Comparison of ENCODE assay signal across 25 mouse cellular contexts in the genomic region with DNA sequence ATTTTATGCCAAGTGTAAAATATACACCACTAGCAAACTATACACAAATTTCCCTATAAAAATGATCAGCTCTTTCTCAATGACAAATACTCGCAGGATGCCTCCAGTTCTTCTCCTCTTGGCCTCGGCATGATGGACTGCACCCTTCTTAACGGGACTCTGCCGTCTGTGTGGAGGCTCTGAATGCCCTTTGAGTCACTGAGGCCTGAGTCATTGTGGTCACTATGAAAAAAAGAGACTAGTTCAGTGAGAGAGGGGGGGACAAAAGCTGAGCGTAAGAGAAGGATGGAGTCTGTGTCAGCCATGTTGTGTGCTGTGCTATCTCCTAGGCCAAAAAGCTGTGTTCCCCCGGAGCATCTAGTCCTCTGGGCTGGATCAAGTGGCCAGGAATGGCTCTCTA. TPM values are rescaled to one million over a fixed set of nuclear protein-coding genes. Genes with fewer than 3 reads are reported as not detected.
DNase-seq lines count a peak whose midpoint lies in the region; ATAC-seq and TF ChIP-seq lines count a peak whose summit lies in the region.
"Had no signal": no experiment of that assay in that cellular context is flagged by ENCODE, and none has a peak within 500 bp of the region (broad histone marks: within the 10 kb centered on the region; RNA-seq: fewer than 3 reads in every experiment).

No protein-coding gene starts in this region.

- H3K79me2 ChIP-seq in C2C12 (ENCODE audit: control insufficient read depth, insufficient read depth), result peaks cover 65% of the 10 kb centered on the region

- intact Hi-C loops in left cerebral cortex, postnatal 36 days (cut with DNase I), result no loop called here

- H3K36me3 ChIP-seq in C2C12 (ENCODE audit: control insufficient read depth, insufficient read depth), result peaks cover 5% of the 10 kb centered on the region
- H3K36me3 ChIP-seq: embryonic facial prominence, embryonic 15.5 days; forebrain, embryonic 10.5 days; heart, embryonic 13.5 days; hindbrain, embryonic 12.5 days had no signal

- no peak for TF ChIP-seq CTCF in C2C12 (IDR thresholded peaks at IDR 0.05; ENCODE audit: control insufficient read depth, insufficient read depth, insufficient read length)

- no peak overlapping the region for H3ac ChIP-seq in C2C12 (ENCODE audit: control insufficient read depth, insufficient read length, low read depth)

- DNase-seq in adrenal gland, adult 2 months, result peak; percentile 73
- no peak for DNase-seq in adrenal gland, postnatal 4 days (ENCODE audit: low spot score in 2 of 2)
- peak; percentile 46 for DNase-seq in adrenal gland, adult 8-10 months
- no peak for DNase-seq in B cell, adult 2 months
- DNase-seq in kidney, adult 11 months, result no peak
- no peak for DNase-seq in left cerebral cortex, postnatal 36 days (ENCODE audit: low spot score in 2 of 2)
- DNase-seq: cerebellum, adult 11-12 months; cerebellum, adult 9-10 months; embryo, embryonic 11 days; gastrocnemius, adult 2 months; gastrocnemius, postnatal 25 days; heart, postnatal 4 days; kidney, adult 9 months had no signal

- no peak overlapping the region for H3K4me3 ChIP-seq in C2C12 (ENCODE audit: insufficient read depth, poor library complexity, severe bottlenecking)
- H3K4me3 ChIP-seq: embryonic facial prominence, embryonic 15.5 days; erythroblast, embryonic 14.5 days; forebrain, embryonic 10.5 days; gastrocnemius, adult 2 months; heart, embryonic 13.5 days; hindbrain, embryonic 12.5 days had no signal

- peak; percentile 20; the same call in 1 of the 2 replicates for ATAC-seq in common myeloid progenitor, adult 5-6 weeks (replicated peaks; ENCODE audit: low read depth, poor library complexity, severe bottlenecking)
- ATAC-seq: forebrain, embryonic 14.5 days; hindbrain, embryonic 16.5 days; inflammation-experienced regulatory T-cells, adult 6 months; intestine, postnatal 0 days had no signal

- H3K79me3 ChIP-seq in C2C12 (ENCODE audit: low read depth), result peaks cover 46% of the 10 kb centered on the region

- H3K27me3 ChIP-seq in C2C12 (ENCODE audit: control insufficient read depth, insufficient read depth, insufficient read length), result no peaks in the 10 kb centered on the region
- H3K27me3 ChIP-seq: CH12.LX; embryonic facial prominence, embryonic 15.5 days; heart, embryonic 13.5 days; hindbrain, embryonic 12.5 days had no signal

TF ChIP-seq in C2C12, 6 proteins besides CTCF, POLR2A, EP300 and RAD21:
- TF ChIP-seq FOSL1 (IDR thresholded peaks at IDR 0.05; ENCODE audit: insufficient read depth, low read length, poor library complexity, severe bottlenecking) (peak; percentile 33), CEBPB (IDR thresholded peaks at IDR 0.05; ENCODE audit: low read depth) (no peak), MYOG (IDR thresholded peaks at IDR 0.05; ENCODE audit: control insufficient read depth, extremely low read depth, insufficient read length) (no peak), MYOD1 (IDR thresholded peaks at IDR 0.05; ENCODE audit: control insufficient read depth, insufficient read length, low read depth) (no peak), USF1 (IDR thresholded peaks at IDR 0.05; ENCODE audit: low read depth) (no peak), MAX (IDR thresholded peaks at IDR 0.05) (no peak)

RNA-seq across cellular contexts. Expression of a gene that starts 2.3 kb away (rescaled TPM):
- 10 to 100 TPM; 12.9 to 17.6 TPM for total RNA-seq in adrenal gland, adult 2 months (2021)
- polyA plus RNA-seq in adrenal gland, adult 2 months (2012; rRNA removed), result 13.9 and 14.6 TPM in 2 replicates
- 10 to 100 TPM; 18.7 to 21.7 TPM for total RNA-seq in adrenal gland, postnatal 4 days (2021)
- polyA plus RNA-seq in C2C12 (2012; fragmentation: generic; extraction: Trizol), result 17.0 TPM
- 10 to 100 TPM; 14.9 to 20.2 (median 18.8) TPM for total RNA-seq in adrenal gland, adult 8-10 months (2022)
- total RNA-seq in common myeloid progenitor, adult 5-6 weeks (2017), result 5.6 and 6.3 TPM in 2 replicates
- 1 to 10 TPM; 5.6 to 6.8 TPM for total RNA-seq in left cerebral cortex, postnatal 36 days (2021)

Comparison
In these comparisons a context has a peak if more than half of its experiments do, and no peak if none do; other contexts are left out.
1. DNase-seq: peak in adrenal gland, adult 2 months (single experiment) and adrenal gland, adult 8-10 months (single experiment); none in adrenal gland, postnatal 4 days (0 of 2), B cell, adult 2 months (0 of 2), kidney, adult 11 months (single experiment) and left cerebral cortex, postnatal 36 days (0 of 2).